Mouse (Mus musculus): Measurements from ENCODE around the gene Cmbl. TPM values are rescaled to one million over a fixed set of nuclear protein-coding genes. Genes with fewer than 3 reads are reported as not detected.
"Not testable (repeated sequence)": the region's sequence is repeated elsewhere in the genome, so short reads cannot be mapped to it uniquely, and the experiment has no call there.

The Cmbl gene
- polyA plus RNA-seq, 1 experiment from 2014 or later = 12.2 TPM

DNA sequence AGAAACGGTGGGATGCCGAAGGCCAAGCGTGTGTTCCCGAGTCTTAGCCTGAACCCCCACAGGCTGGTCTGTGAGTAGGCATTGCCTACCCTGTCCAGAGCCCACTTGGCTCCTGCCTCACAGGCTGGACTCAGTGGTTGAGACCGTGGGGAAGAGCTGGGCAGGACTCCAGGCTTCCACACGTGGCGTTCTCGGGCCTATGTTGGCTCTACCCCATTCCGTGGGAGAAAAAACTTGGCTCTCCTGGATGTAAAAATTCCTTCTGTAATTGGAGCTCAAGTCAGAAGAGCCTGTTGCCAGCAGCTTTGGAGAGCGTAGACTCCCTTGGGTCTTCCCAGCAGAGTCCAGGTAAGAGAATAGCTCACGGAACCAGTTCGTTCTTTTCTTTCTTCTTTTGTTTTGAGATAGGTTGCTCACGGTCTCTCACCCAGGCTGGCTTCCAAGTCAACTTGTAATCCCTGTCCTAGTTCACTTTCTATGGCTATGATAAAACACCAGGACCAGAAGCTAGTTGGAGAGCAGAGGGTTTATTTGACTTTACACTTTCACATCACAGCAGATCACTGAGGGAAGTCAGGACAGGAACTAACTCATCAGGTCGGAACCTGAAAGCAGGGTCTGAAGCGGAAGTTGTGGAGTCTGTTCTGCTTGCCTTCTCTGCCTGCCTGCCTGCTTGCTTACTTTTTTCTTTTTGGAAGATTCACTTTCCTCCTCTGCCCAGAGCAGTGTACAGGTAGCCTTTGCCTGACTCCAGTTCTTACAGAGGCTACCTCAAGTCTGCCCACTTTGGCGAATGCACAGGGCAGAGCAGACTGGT lies 6.9 kb downstream of the Cmbl start:
- H3K27me3 ChIP-seq (ENCODE audit: control insufficient read depth, insufficient read depth, low read length) = no peaks in the 10 kb centered on the region
- no peak overlapping the region for H3K4me2 ChIP-seq (ENCODE audit: low read depth, low read length)
- H3K9ac ChIP-seq (ENCODE audit: low read length) = no peak overlapping the region
- ATAC-seq (replicated peaks; ENCODE audit: extremely low read depth, insufficient read depth, low FRiP score) = no peak; the same call in 1 of the 2 replicates
- WGBS = 71% methylated on average over 16 of the region's 16 CpGs
- no peaks in the 10 kb centered on the region for H3K9me3 ChIP-seq (replicated peaks; ENCODE audit: control insufficient read depth, low read length)
- H3K4me3 ChIP-seq (ENCODE audit: low read length) = no peak overlapping the region
- H3K36me3 ChIP-seq (ENCODE audit: control insufficient read depth, insufficient read depth) = no peaks in the 10 kb centered on the region
- H3K4me1 ChIP-seq (ENCODE audit: control insufficient read depth, insufficient read depth, low read length) = peaks cover 16% of the 10 kb centered on the region
- peak overlapping the region; percentile 30; the same call in 1 of the 2 replicates for H3K27ac ChIP-seq (ENCODE audit: low read length)

- Histone ChIP-seq H3K36me3 (ENCODE audit: control insufficient read depth, insufficient read depth) (no peaks in the 10 kb centered on the region), H3K4me1 (ENCODE audit: control insufficient read depth, insufficient read depth, low read length) (peaks cover 12% of the 10 kb centered on the region), H3K27ac (ENCODE audit: low read length) (no peak overlapping the region), H3K27me3 (ENCODE audit: control insufficient read depth, insufficient read depth, low read length) (no peaks in the 10 kb centered on the region), H3K4me3 (ENCODE audit: low read length) (no peak overlapping the region), H3K9me3 (replicated peaks; ENCODE audit: control insufficient read depth, low read length) (no peaks in the 10 kb centered on the region), H3K9ac (ENCODE audit: low read length) (no peak overlapping the region), H3K4me2 (ENCODE audit: low read depth, low read length) (no peak overlapping the region)
- no peak for ATAC-seq (replicated peaks; ENCODE audit: extremely low read depth, insufficient read depth, low FRiP score)
- WGBS = 52% methylated on average over 4 of the region's 4 CpGs
Observed at GRCm38 (mm10) chr15:31573287-31573686, 8.1 kb downstream of the Cmbl start.

- H3K9ac ChIP-seq (ENCODE audit: low read length) = no peak overlapping the region
- no peaks in the 10 kb centered on the region for H3K9me3 ChIP-seq (replicated peaks; ENCODE audit: control insufficient read depth, low read length)
- H3K4me1 ChIP-seq (ENCODE audit: control insufficient read depth, insufficient read depth, low read length) = peaks cover 9% of the 10 kb centered on the region
- H3K27ac ChIP-seq (ENCODE audit: low read length) = no peak overlapping the region
- no peaks in the 10 kb centered on the region for H3K36me3 ChIP-seq (ENCODE audit: control insufficient read depth, insufficient read depth)
- no peak overlapping the region for H3K4me3 ChIP-seq (ENCODE audit: low read length)
- H3K4me2 ChIP-seq (ENCODE audit: low read depth, low read length) = no peak overlapping the region
- no peak for ATAC-seq (replicated peaks; ENCODE audit: extremely low read depth, insufficient read depth, low FRiP score)
- no peaks in the 10 kb centered on the region for H3K27me3 ChIP-seq (ENCODE audit: control insufficient read depth, insufficient read depth, low read length)
Observed at GRCm38 (mm10) chr15:31573692-31574091, 8.5 kb downstream of the Cmbl start.

- no peaks in the 10 kb centered on the region for H3K27me3 ChIP-seq (ENCODE audit: control insufficient read depth, insufficient read depth, low read length)
- H3K4me2 ChIP-seq (ENCODE audit: low read depth, low read length) = no peak overlapping the region
- H3K27ac ChIP-seq (ENCODE audit: low read length) = no peak overlapping the region
- no peaks in the 10 kb centered on the region for H3K36me3 ChIP-seq (ENCODE audit: control insufficient read depth, insufficient read depth)
- ATAC-seq (replicated peaks; ENCODE audit: extremely low read depth, insufficient read depth, low FRiP score) = no peak
- H3K4me1 ChIP-seq (ENCODE audit: control insufficient read depth, insufficient read depth, low read length) = no peaks in the 10 kb centered on the region
- H3K4me3 ChIP-seq (ENCODE audit: low read length) = no peak overlapping the region
- H3K9ac ChIP-seq (ENCODE audit: low read length) = no peak overlapping the region
- no peaks in the 10 kb centered on the region for H3K9me3 ChIP-seq (replicated peaks; ENCODE audit: control insufficient read depth, low read length)
- 78% methylated on average over 5 of the region's 5 CpGs for WGBS
Observed at GRCm38 (mm10) chr15:31576076-31576475, 10.9 kb downstream of the Cmbl start.

GRCm38 (mm10) chr15:31581086-31581485 lies 15.9 kb downstream of the Cmbl start:
- H3K9me3 ChIP-seq (replicated peaks; ENCODE audit: control insufficient read depth, low read length); H3K4me1 ChIP-seq (ENCODE audit: control insufficient read depth, insufficient read depth, low read length); H3K4me2 ChIP-seq (ENCODE audit: low read depth, low read length); H3K27me3 ChIP-seq (ENCODE audit: control insufficient read depth, insufficient read depth, low read length); H3K9ac ChIP-seq (ENCODE audit: low read length); ATAC-seq (replicated peaks; ENCODE audit: extremely low read depth, insufficient read depth, low FRiP score); H3K4me3 ChIP-seq (ENCODE audit: low read length); H3K27ac ChIP-seq (ENCODE audit: low read length); H3K36me3 ChIP-seq (ENCODE audit: control insufficient read depth, insufficient read depth): not testable (repeated sequence)
- WGBS = 88% methylated on average over 2 of the region's 2 CpGs

DNA sequence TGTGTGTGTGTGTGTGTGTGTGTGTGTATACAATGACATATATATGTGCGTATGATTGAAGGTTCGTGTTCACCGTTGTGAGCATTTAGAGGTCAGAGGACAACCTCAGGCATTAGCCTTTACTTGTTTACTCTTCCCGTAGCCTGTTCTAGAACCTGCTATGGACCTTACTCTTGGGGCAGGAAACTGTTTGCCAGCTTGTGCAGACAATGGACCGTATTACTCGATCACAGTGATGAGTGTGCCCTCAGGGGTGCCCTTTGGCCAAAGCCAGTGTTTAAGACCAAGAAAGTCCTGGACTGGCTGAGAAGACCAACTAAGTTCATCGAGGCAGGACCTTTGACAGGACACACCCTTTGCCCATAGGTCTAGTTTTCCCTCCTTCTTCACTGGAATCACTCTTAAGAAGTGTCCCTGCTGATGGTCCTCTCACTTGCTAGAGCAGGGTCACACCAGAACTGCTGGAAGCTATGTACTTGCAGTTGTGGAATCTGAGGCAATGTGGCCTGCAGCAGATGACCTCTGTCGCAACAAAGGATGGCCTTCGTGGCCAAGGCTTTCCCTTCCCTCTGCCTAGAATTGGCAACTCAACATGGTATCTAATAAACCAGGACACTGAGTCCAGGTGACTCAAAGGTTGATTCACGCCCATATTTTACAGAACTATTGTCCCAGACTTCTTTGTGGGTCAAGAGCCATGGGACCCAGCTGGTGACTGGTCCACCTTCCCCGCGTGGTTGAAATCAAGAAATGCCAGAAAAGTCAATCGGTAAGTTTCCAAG lies 18.3 kb downstream of the Cmbl start:
- Histone ChIP-seq H3K9me3 (replicated peaks; ENCODE audit: control insufficient read depth, low read length) (no peaks in the 10 kb centered on the region), H3K27me3 (ENCODE audit: control insufficient read depth, insufficient read depth, low read length) (no peaks in the 10 kb centered on the region), H3K36me3 (ENCODE audit: control insufficient read depth, insufficient read depth) (no peaks in the 10 kb centered on the region), H3K4me3 (ENCODE audit: low read length) (no peak overlapping the region), H3K4me1 (ENCODE audit: control insufficient read depth, insufficient read depth, low read length) (peaks cover 5% of the 10 kb centered on the region; the same call in 1 of the 2 replicates), H3K27ac (ENCODE audit: low read length) (no peak overlapping the region), H3K9ac (ENCODE audit: low read length) (no peak overlapping the region), H3K4me2 (ENCODE audit: low read depth, low read length) (no peak overlapping the region)
- ATAC-seq (replicated peaks; ENCODE audit: extremely low read depth, insufficient read depth, low FRiP score) = no peak
- WGBS = 87% methylated on average over 13 of the region's 13 CpGs

- Histone ChIP-seq H3K36me3 (ENCODE audit: control insufficient read depth, insufficient read depth) (peaks cover 8% of the 10 kb centered on the region), H3K27me3 (ENCODE audit: control insufficient read depth, insufficient read depth, low read length) (no peaks in the 10 kb centered on the region), H3K9me3 (replicated peaks; ENCODE audit: control insufficient read depth, low read length) (no peaks in the 10 kb centered on the region), H3K4me2 (ENCODE audit: low read depth, low read length) (no peak overlapping the region), H3K27ac (ENCODE audit: low read length) (no peak overlapping the region), H3K4me3 (ENCODE audit: low read length) (no peak overlapping the region), H3K4me1 (ENCODE audit: control insufficient read depth, insufficient read depth, low read length) (peaks cover 11% of the 10 kb centered on the region), H3K9ac (ENCODE audit: low read length) (no peak overlapping the region)
- WGBS = 37% methylated on average over 7 of the region's 7 CpGs
- ATAC-seq (replicated peaks; ENCODE audit: extremely low read depth, insufficient read depth, low FRiP score) = no peak
Observed at GRCm38 (mm10) chr15:31585238-31585637, 20.0 kb downstream of the Cmbl start.

DNA sequence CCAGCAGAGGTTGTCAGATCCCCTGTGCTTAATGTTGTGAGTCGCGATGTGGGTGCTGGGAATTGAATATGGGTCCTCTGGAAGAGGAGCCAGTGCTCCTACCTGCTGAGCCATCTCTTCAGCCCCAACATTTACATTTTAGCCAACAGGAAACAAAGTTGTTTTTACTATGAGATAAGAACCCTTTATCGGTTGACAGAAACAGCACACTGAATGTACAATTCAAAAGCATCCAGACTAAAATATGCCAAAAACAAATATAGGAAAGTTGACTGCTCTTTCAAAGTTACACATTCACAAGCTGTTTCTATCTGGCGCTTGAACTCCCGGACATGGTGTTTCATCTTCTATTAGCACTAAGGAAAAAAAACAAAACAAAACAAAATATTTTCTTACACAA lies 20.9 kb downstream of the Cmbl start:
- peaks cover 16% of the 10 kb centered on the region for H3K36me3 ChIP-seq (ENCODE audit: control insufficient read depth, insufficient read depth)
- WGBS = 70% methylated on average over 5 of the region's 5 CpGs
- ATAC-seq (replicated peaks; ENCODE audit: extremely low read depth, insufficient read depth, low FRiP score) = no peak
- no peak overlapping the region for H3K4me3 ChIP-seq (ENCODE audit: low read length)
- peaks cover 11% of the 10 kb centered on the region for H3K4me1 ChIP-seq (ENCODE audit: control insufficient read depth, insufficient read depth, low read length)
- H3K4me2 ChIP-seq (ENCODE audit: low read depth, low read length) = no peak overlapping the region
- H3K9ac ChIP-seq (ENCODE audit: low read length) = no peak overlapping the region
- H3K9me3 ChIP-seq (replicated peaks; ENCODE audit: control insufficient read depth, low read length) = no peaks in the 10 kb centered on the region
- no peaks in the 10 kb centered on the region for H3K27me3 ChIP-seq (ENCODE audit: control insufficient read depth, insufficient read depth, low read length)
- no peak overlapping the region for H3K27ac ChIP-seq (ENCODE audit: low read length)

GRCm38 (mm10) chr15:31586519-31586918 lies 21.3 kb downstream of the Cmbl start:
- no peak for ATAC-seq (replicated peaks; ENCODE audit: extremely low read depth, insufficient read depth, low FRiP score)

More at GRCm38 (mm10) chr15:31586519-31586918, 21.3 kb downstream of the Cmbl start:
- WGBS = 4% methylated on average over 4 of the region's 4 CpGs
- H3K36me3 ChIP-seq (ENCODE audit: control insufficient read depth, insufficient read depth) = peaks cover 21% of the 10 kb centered on the region
- H3K27me3 ChIP-seq (ENCODE audit: control insufficient read depth, insufficient read depth, low read length) = no peaks in the 10 kb centered on the region
- no peak overlapping the region for H3K4me3 ChIP-seq (ENCODE audit: low read length)
- no peaks in the 10 kb centered on the region for H3K9me3 ChIP-seq (replicated peaks; ENCODE audit: control insufficient read depth, low read length)
- peaks cover 11% of the 10 kb centered on the region for H3K4me1 ChIP-seq (ENCODE audit: control insufficient read depth, insufficient read depth, low read length)
- no peak overlapping the region for H3K27ac ChIP-seq (ENCODE audit: low read length)
- H3K4me2 ChIP-seq (ENCODE audit: low read depth, low read length) = no peak overlapping the region
- no peak overlapping the region for H3K9ac ChIP-seq (ENCODE audit: low read length)

All from heart, embryonic 16.5 days (tissue).